Comparison of ENCODE assay signal across 9 mouse cellular contexts in genomic region chr1:171322012-171322411, GRCm38 (mm10). TPM values are rescaled to one million over a fixed set of nuclear protein-coding genes. Genes with fewer than 3 reads are reported as not detected.
A peak's percentile ranks its signal among the peaks of the same experiment; 100 is the strongest.
DNase-seq lines count a peak whose midpoint lies in the region; ATAC-seq and TF ChIP-seq lines count a peak whose summit lies in the region.
"Had no signal": no experiment of that assay in that cellular context is flagged by ENCODE, and none has a peak within 500 bp of the region (broad histone marks: within the 10 kb centered on the region; RNA-seq: fewer than 3 reads in every experiment).

No protein-coding gene starts in this region.

- 0 out of 2 replicates have a peak, but pooled peaks have one; percentile 3 for TF ChIP-seq CTCF in liver, postnatal 0 days (IDR thresholded peaks at IDR 0.05; ENCODE audit: low read depth)

- no peaks in the 10 kb centered on the region for H3K9me3 ChIP-seq in hindbrain, embryonic 12.5 days (replicated peaks)
- H3K9me3 ChIP-seq in hindbrain, embryonic 10.5 days, result no peaks in the 10 kb centered on the region
- no peaks in the 10 kb centered on the region for H3K9me3 ChIP-seq in liver, postnatal 0 days (ENCODE audit: low read length)
- H3K9me3 ChIP-seq in heart, embryonic 10.5 days, result no peaks in the 10 kb centered on the region
- H3K9me3 ChIP-seq: lung, embryonic 15.5 days had no signal

- no peak for TF ChIP-seq EP300 in liver, postnatal 0 days (IDR thresholded peaks at IDR 0.05; ENCODE audit: low read depth)

- ATAC-seq in hindbrain, embryonic 12.5 days (ENCODE audit: low FRiP score), result 0 out of 2 replicates have a peak, but pooled peaks have one; percentile 46
- peak; percentile 13; the same call in 1 of the 2 replicates for ATAC-seq in liver, postnatal 0 days

- H3K36me3 ChIP-seq in hindbrain, embryonic 12.5 days, result no peaks in the 10 kb centered on the region
- peaks cover 7% of the 10 kb centered on the region for H3K36me3 ChIP-seq in hindbrain, embryonic 10.5 days
- no peaks in the 10 kb centered on the region for H3K36me3 ChIP-seq in liver, postnatal 0 days (replicated peaks; ENCODE audit: insufficient read depth, low read length)
- H3K36me3 ChIP-seq in heart, embryonic 10.5 days, result peaks cover 4% of the 10 kb centered on the region; the same call in 1 of the 2 replicates
- H3K36me3 ChIP-seq: lung, embryonic 15.5 days had no signal

- H3K4me3 ChIP-seq in hindbrain, embryonic 12.5 days, result no peak overlapping the region
- no peak overlapping the region for H3K4me3 ChIP-seq in hindbrain, embryonic 10.5 days
- H3K4me3 ChIP-seq in liver, postnatal 0 days (ENCODE audit: low read depth, low read length), result no peak overlapping the region
- H3K4me3 ChIP-seq in heart, embryonic 10.5 days, result no peak overlapping the region
- H3K4me3 ChIP-seq: lung, embryonic 15.5 days had no signal

- H3K4me1 ChIP-seq in hindbrain, embryonic 12.5 days, result no peaks in the 10 kb centered on the region; the same call in 1 of the 2 replicates
- H3K4me1 ChIP-seq in hindbrain, embryonic 10.5 days (replicated peaks), result no peaks in the 10 kb centered on the region
- peaks cover 4% of the 10 kb centered on the region for H3K4me1 ChIP-seq in liver, postnatal 0 days (ENCODE audit: insufficient read depth)
- H3K4me1 ChIP-seq in heart, embryonic 10.5 days, result peaks cover 3% of the 10 kb centered on the region

- 74% methylated on average over 1 of the region's 1 CpGs for WGBS in hindbrain, embryonic 12.5 days
- 83% methylated on average over 1 of the region's 1 CpGs for WGBS in hindbrain, embryonic 10.5 days
- 47% methylated on average over 1 of the region's 1 CpGs for WGBS in liver, postnatal 0 days (ENCODE audit: insufficient replicate concordance)
- WGBS in heart, embryonic 10.5 days, result 78% methylated on average over 1 of the region's 1 CpGs

- no peaks in the 10 kb centered on the region for H3K27me3 ChIP-seq in hindbrain, embryonic 12.5 days
- H3K27me3 ChIP-seq in hindbrain, embryonic 10.5 days (ENCODE audit: insufficient read depth, poor library complexity, severe bottlenecking), result no peaks in the 10 kb centered on the region
- no peaks in the 10 kb centered on the region for H3K27me3 ChIP-seq in liver, postnatal 0 days (ENCODE audit: insufficient read depth, low read length)
- H3K27me3 ChIP-seq in heart, embryonic 10.5 days (ENCODE audit: insufficient read depth, poor library complexity, severe bottlenecking), result no peaks in the 10 kb centered on the region
- H3K27me3 ChIP-seq: lung, embryonic 15.5 days had no signal

- H3K9ac ChIP-seq in hindbrain, embryonic 12.5 days, result no peak overlapping the region
- no peak overlapping the region; the same call in 1 of the 2 replicates for H3K9ac ChIP-seq in liver, postnatal 0 days (replicated peaks)
- H3K9ac ChIP-seq: lung, embryonic 15.5 days had no signal

- no peak overlapping the region for H3K27ac ChIP-seq in hindbrain, embryonic 12.5 days
- H3K27ac ChIP-seq in hindbrain, embryonic 10.5 days, result no peak overlapping the region
- no peak overlapping the region for H3K27ac ChIP-seq in liver, postnatal 0 days (ENCODE audit: low read depth)
- H3K27ac ChIP-seq in heart, embryonic 10.5 days, result no peak overlapping the region
- H3K27ac ChIP-seq: lung, embryonic 15.5 days had no signal

- DNase-seq in hindbrain, embryonic 10.5 days (ENCODE audit: low spot score), result no peak
- peak; percentile 49 for DNase-seq in R1 (ENCODE audit: low read depth, low spot score)
- DNase-seq in kidney, adult 9 months, result peak; percentile 56
- no peak for DNase-seq in liver, postnatal 0 days
- no peak for DNase-seq in cerebellum, adult 11 months
- no peak for DNase-seq in embryo, embryonic 11 days
- no peak for DNase-seq in heart, embryonic 10.5 days (ENCODE audit: low spot score)

- H3K4me2 ChIP-seq in hindbrain, embryonic 12.5 days (replicated peaks), result no peak overlapping the region
- no peak overlapping the region for H3K4me2 ChIP-seq in liver, postnatal 0 days (ENCODE audit: low read depth, low read length)
- H3K4me2 ChIP-seq: lung, embryonic 15.5 days had no signal

RNA-seq across cellular contexts. Expression of gene Dedd, which starts 6.9 kb away (rescaled TPM):
- 54.6 and 58.9 TPM in 2 replicates for polyA plus RNA-seq in hindbrain, embryonic 12.5 days (2016; fragmentation: Nextera tagmentation; extraction: Ambion mirVana)
- 46.2 and 48.4 TPM in 2 replicates for polyA plus RNA-seq in hindbrain, embryonic 10.5 days (2016; fragmentation: Nextera tagmentation; extraction: Ambion mirVana)
- 16.4 and 17.7 TPM in 2 replicates for polyA plus RNA-seq in liver, postnatal 0 days (2015; fragmentation: Nextera tagmentation; extraction: Ambion mirVana)
- polyA plus RNA-seq in heart, embryonic 10.5 days (2016; fragmentation: Nextera tagmentation; extraction: Ambion mirVana), result 40.8 and 43.8 TPM in 2 replicates

RNA-seq across cellular contexts. Expression of gene Nit1, which starts 23.4 kb away (rescaled TPM):
- 47.4 and 48.1 TPM in 2 replicates for polyA plus RNA-seq in hindbrain, embryonic 12.5 days (2016; fragmentation: Nextera tagmentation; extraction: Ambion mirVana)
- polyA plus RNA-seq in hindbrain, embryonic 10.5 days (2016; fragmentation: Nextera tagmentation; extraction: Ambion mirVana), result 39.6 and 46.0 TPM in 2 replicates
- 73.4 and 74.6 TPM in 2 replicates for polyA plus RNA-seq in liver, postnatal 0 days (2015; fragmentation: Nextera tagmentation; extraction: Ambion mirVana)
- 37.5 and 39.3 TPM in 2 replicates for polyA plus RNA-seq in heart, embryonic 10.5 days (2016; fragmentation: Nextera tagmentation; extraction: Ambion mirVana)

RNA-seq across cellular contexts. Expression of gene Pfdn2, which starts 23.5 kb away (rescaled TPM):
- polyA plus RNA-seq in hindbrain, embryonic 12.5 days (2016; fragmentation: Nextera tagmentation; extraction: Ambion mirVana), result 134 and 149 TPM in 2 replicates
- 130 and 147 TPM in 2 replicates for polyA plus RNA-seq in hindbrain, embryonic 10.5 days (2016; fragmentation: Nextera tagmentation; extraction: Ambion mirVana)
- 46.2 and 47.7 TPM in 2 replicates for polyA plus RNA-seq in liver, postnatal 0 days (2015; fragmentation: Nextera tagmentation; extraction: Ambion mirVana)
- 109 and 150 TPM in 2 replicates for polyA plus RNA-seq in heart, embryonic 10.5 days (2016; fragmentation: Nextera tagmentation; extraction: Ambion mirVana)

RNA-seq across cellular contexts. Expression of gene Ufc1, which starts 27.2 kb away (rescaled TPM):
- 106 and 108 TPM in 2 replicates for polyA plus RNA-seq in hindbrain, embryonic 12.5 days (2016; fragmentation: Nextera tagmentation; extraction: Ambion mirVana)
- polyA plus RNA-seq in hindbrain, embryonic 10.5 days (2016; fragmentation: Nextera tagmentation; extraction: Ambion mirVana), result 105 and 111 TPM in 2 replicates
- polyA plus RNA-seq in liver, postnatal 0 days (2015; fragmentation: Nextera tagmentation; extraction: Ambion mirVana), result 58.1 and 59.6 TPM in 2 replicates
- polyA plus RNA-seq in heart, embryonic 10.5 days (2016; fragmentation: Nextera tagmentation; extraction: Ambion mirVana), result 86.8 and 92.0 TPM in 2 replicates

RNA-seq across cellular contexts. Expression of gene Usp21, which starts 34.2 kb away (rescaled TPM):
- polyA plus RNA-seq in hindbrain, embryonic 12.5 days (2016; fragmentation: Nextera tagmentation; extraction: Ambion mirVana), result 114 and 117 TPM in 2 replicates
- polyA plus RNA-seq in hindbrain, embryonic 10.5 days (2016; fragmentation: Nextera tagmentation; extraction: Ambion mirVana), result 95.6 and 111 TPM in 2 replicates
- 13.9 and 15.1 TPM in 2 replicates for polyA plus RNA-seq in liver, postnatal 0 days (2015; fragmentation: Nextera tagmentation; extraction: Ambion mirVana)
- polyA plus RNA-seq in heart, embryonic 10.5 days (2016; fragmentation: Nextera tagmentation; extraction: Ambion mirVana), result 58.5 and 74.8 TPM in 2 replicates

Comparison
In these comparisons a context has a peak if more than half of its experiments do, and no peak if none do; other contexts are left out.
1. DNase-seq: peak in R1 (single experiment) and kidney, adult 9 months (single experiment); none in hindbrain, embryonic 10.5 days (single experiment), liver, postnatal 0 days (single experiment), cerebellum, adult 11 months (single experiment), embryo, embryonic 11 days (single experiment) and heart, embryonic 10.5 days (single experiment).